ENCODE assay signal across 15 mouse cellular contexts in genomic region chr14:117981532-117981931, GRCm38 (mm10).
A peak's percentile ranks its signal among the peaks of the same experiment; 100 is the strongest.
DNase-seq lines count a peak whose midpoint lies in the region; ATAC-seq and TF ChIP-seq lines count a peak whose summit lies in the region.
"Had no signal": no experiment of that assay in that cellular context is flagged by ENCODE, and none has a peak within 500 bp of the region (broad histone marks: within the 10 kb centered on the region; RNA-seq: fewer than 3 reads in every experiment).

No protein-coding gene starts in this region.

- H3K27me3 ChIP-seq in forebrain, embryonic 16.5 days (replicated peaks; ENCODE audit: control insufficient read depth, insufficient read depth, low read length) = no peaks in the 10 kb centered on the region
- no peaks in the 10 kb centered on the region for H3K27me3 ChIP-seq in liver, postnatal 0 days (ENCODE audit: insufficient read depth, low read length)
- no peaks in the 10 kb centered on the region for H3K27me3 ChIP-seq in kidney, adult 2 months (replicated peaks; ENCODE audit: control insufficient read depth, insufficient read depth, low read length)
- H3K27me3 ChIP-seq: hindbrain, embryonic 13.5 days; limb, embryonic 12.5 days had no signal

- DNase-seq in frontal cortex, postnatal 25 days (ENCODE audit: low spot score in 2 of 2) = no peak
- peak; percentile 66 to 73 for DNase-seq in layer of hippocampus, adult 2 months (ENCODE audit: low spot score in 2 of 2)
- peak; percentile 69 for DNase-seq in right cerebral cortex, adult 18-20 months
- no peak for DNase-seq in liver, postnatal 0 days
- DNase-seq in ovary, postnatal 10 days (ENCODE audit: low spot score) = no peak
- no peak for DNase-seq in kidney, adult 2 months
- DNase-seq: adrenal gland, adult 2 months; kidney, adult 8-10 months; lung, adult 2 months; thymus, postnatal 25 days had no signal

- 0 out of 2 replicates have a peak, but pooled peaks cover 2% of the 10 kb centered on the region for H3K9me3 ChIP-seq in forebrain, embryonic 16.5 days (ENCODE audit: control insufficient read depth, low read length)
- no peaks in the 10 kb centered on the region; the same call in 1 of the 2 replicates for H3K9me3 ChIP-seq in liver, postnatal 0 days (ENCODE audit: low read length)
- H3K9me3 ChIP-seq: hindbrain, embryonic 13.5 days; limb, embryonic 12.5 days had no signal

- no peak overlapping the region for H3K4me3 ChIP-seq in forebrain, embryonic 16.5 days (replicated peaks; ENCODE audit: low read length)
- no peak overlapping the region for H3K4me3 ChIP-seq in layer of hippocampus, adult 2 months
- no peak overlapping the region for H3K4me3 ChIP-seq in liver, postnatal 0 days (ENCODE audit: low read depth, low read length)
- H3K4me3 ChIP-seq in kidney, adult 2 months (ENCODE audit: insufficient read depth, low read depth, low read length) = no peak overlapping the region
- H3K4me3 ChIP-seq: heart, embryonic 12.5 days; hindbrain, embryonic 13.5 days; limb, embryonic 12.5 days had no signal

- TF ChIP-seq CTCF in layer of hippocampus, adult 2 months (conservative IDR thresholded peaks at IDR 0.05) = no peak
- TF ChIP-seq CTCF in liver, postnatal 0 days (IDR thresholded peaks at IDR 0.05; ENCODE audit: low read depth) = no peak
- TF ChIP-seq CTCF in kidney, adult 2 months (conservative IDR thresholded peaks at IDR 0.05; ENCODE audit: insufficient read depth, insufficient read length, low read depth, low read length) = no peak

- H3K27ac ChIP-seq in forebrain, embryonic 16.5 days (ENCODE audit: low read length) = no peak overlapping the region
- no peak overlapping the region for H3K27ac ChIP-seq in layer of hippocampus, adult 2 months
- H3K27ac ChIP-seq in liver, postnatal 0 days (ENCODE audit: low read depth) = no peak overlapping the region
- no peak overlapping the region for H3K27ac ChIP-seq in kidney, adult 2 months (ENCODE audit: insufficient read depth, low read depth, low read length)
- H3K27ac ChIP-seq: hindbrain, embryonic 13.5 days; limb, embryonic 12.5 days had no signal

- H3K36me3 ChIP-seq in forebrain, embryonic 16.5 days (ENCODE audit: control insufficient read depth, insufficient read depth) = no peaks in the 10 kb centered on the region
- no peaks in the 10 kb centered on the region for H3K36me3 ChIP-seq in liver, postnatal 0 days (replicated peaks; ENCODE audit: insufficient read depth, low read length)
- no peaks in the 10 kb centered on the region for H3K36me3 ChIP-seq in kidney, adult 2 months (ENCODE audit: control insufficient read depth, insufficient read depth, low read length)
- H3K36me3 ChIP-seq: heart, embryonic 12.5 days; hindbrain, embryonic 13.5 days; limb, embryonic 12.5 days had no signal

- H3K4me2 ChIP-seq in forebrain, embryonic 16.5 days (ENCODE audit: low read length) = no peak overlapping the region
- no peak overlapping the region for H3K4me2 ChIP-seq in liver, postnatal 0 days (ENCODE audit: low read depth, low read length)
- H3K4me2 ChIP-seq: heart, embryonic 12.5 days; hindbrain, embryonic 13.5 days; limb, embryonic 12.5 days had no signal

- peak; percentile 98 for ATAC-seq in frontal cortex, adult (ENCODE audit: low TSS enrichment)
- peak; percentile 88 for ATAC-seq in forebrain, embryonic 16.5 days
- no peak for ATAC-seq in liver, postnatal 0 days

- TF ChIP-seq EP300 in liver, postnatal 0 days (IDR thresholded peaks at IDR 0.05; ENCODE audit: low read depth) = no peak

- 74% methylated on average over 10 of the region's 10 CpGs for WGBS in forebrain, embryonic 16.5 days
- 89% methylated on average over 10 of the region's 10 CpGs for WGBS in liver, postnatal 0 days (ENCODE audit: insufficient replicate concordance)
- 95% methylated on average over 10 of the region's 10 CpGs for WGBS in kidney, adult 2 months

- no peak for TF ChIP-seq POLR2A in kidney, adult 2 months (IDR thresholded peaks at IDR 0.05; ENCODE audit: low read depth, low read length)

- H3K4me1 ChIP-seq in forebrain, embryonic 16.5 days (replicated peaks; ENCODE audit: control insufficient read depth, insufficient read depth, low read length) = 0 out of 2 replicates have a peak, but pooled peaks cover 2% of the 10 kb centered on the region
- H3K4me1 ChIP-seq in liver, postnatal 0 days (ENCODE audit: insufficient read depth) = no peaks in the 10 kb centered on the region
- H3K4me1 ChIP-seq in kidney, adult 2 months (ENCODE audit: control insufficient read depth, insufficient read depth, low read length) = no peaks in the 10 kb centered on the region
- H3K4me1 ChIP-seq: heart, embryonic 12.5 days; hindbrain, embryonic 13.5 days; limb, embryonic 12.5 days had no signal

- no peak overlapping the region for H3K9ac ChIP-seq in forebrain, embryonic 16.5 days (replicated peaks; ENCODE audit: low read depth, low read length)
- no peak overlapping the region for H3K9ac ChIP-seq in liver, postnatal 0 days (replicated peaks)
- H3K9ac ChIP-seq: heart, embryonic 12.5 days; hindbrain, embryonic 13.5 days; limb, embryonic 12.5 days had no signal

Comparison
In these comparisons a context has a peak if more than half of its experiments do, and no peak if none do; other contexts are left out.
1. DNase-seq: peak in layer of hippocampus, adult 2 months (2 of 2) and right cerebral cortex, adult 18-20 months (single experiment); none in frontal cortex, postnatal 25 days (0 of 2), liver, postnatal 0 days (single experiment), ovary, postnatal 10 days (single experiment) and kidney, adult 2 months (single experiment).